Mouse (Mus musculus): ENCODE measurements at regions not wholly inside any gene's neighbourhood (a gene's known extent, or its start where the extent isn't known, plus 50 kb on each side); places are given as distances from the start of the nearest gene placed in this dataset.
A peak's percentile ranks its signal among the peaks of the same experiment; 100 is the strongest.

- WGBS = 86% methylated on average over 6 of the region's 6 CpGs
- no peaks in the 10 kb centered on the region for H3K36me3 ChIP-seq
- DNase-seq (ENCODE audit: low spot score) = no peak
Measured at GRCm38 (mm10) chr10:99627355-99627754, 132.1 kb downstream of the Csl start.

GRCm38 (mm10) chr10:99632250-99632985 is 127.0 kb downstream of the Csl start:
- Histone ChIP-seq H3K4me1 (no peaks in the 10 kb centered on the region), H3K36me3 (no peaks in the 10 kb centered on the region), H3K27ac (no peak overlapping the region), H3K4me3 (no peak overlapping the region), H3K27me3 (ENCODE audit: low read depth, poor library complexity, severe bottlenecking) (no peaks in the 10 kb centered on the region), H3K9me3 (replicated peaks) (no peaks in the 10 kb centered on the region)
- 83% methylated on average over 6 of the region's 6 CpGs for WGBS
- no peak for DNase-seq (ENCODE audit: low spot score)

More at GRCm38 (mm10) chr10:99627355-99627754, 132.1 kb downstream of the Csl start:
- Histone ChIP-seq H3K9me3 (replicated peaks) (no peaks in the 10 kb centered on the region), H3K27me3 (ENCODE audit: low read depth, poor library complexity, severe bottlenecking) (no peaks in the 10 kb centered on the region), H3K4me3 (no peak overlapping the region), H3K4me1 (no peaks in the 10 kb centered on the region), H3K27ac (no peak overlapping the region)

- Histone ChIP-seq H3K4me1 (no peaks in the 10 kb centered on the region), H3K27ac (no peak overlapping the region), H3K27me3 (ENCODE audit: low read depth, poor library complexity, severe bottlenecking) (no peaks in the 10 kb centered on the region), H3K4me3 (no peak overlapping the region), H3K9me3 (replicated peaks) (no peaks in the 10 kb centered on the region), H3K36me3 (no peaks in the 10 kb centered on the region)
- no peak for DNase-seq (ENCODE audit: low spot score)
- WGBS = 88% methylated on average over 4 of the region's 4 CpGs
Measured at GRCm38 (mm10) chr10:99635796-99636195, 123.7 kb downstream of the Csl start.

GRCm38 (mm10) chr10:99639022-99639421 is 120.4 kb downstream of the Csl start:
- Histone ChIP-seq H3K9me3 (replicated peaks) (no peaks in the 10 kb centered on the region), H3K4me3 (no peak overlapping the region), H3K27ac (no peak overlapping the region), H3K36me3 (no peaks in the 10 kb centered on the region), H3K27me3 (ENCODE audit: low read depth, poor library complexity, severe bottlenecking) (no peaks in the 10 kb centered on the region), H3K4me1 (no peaks in the 10 kb centered on the region)
- WGBS = 88% methylated on average over 7 of the region's 7 CpGs
- no peak for DNase-seq (ENCODE audit: low spot score)

- H3K27ac ChIP-seq = no peak overlapping the region
- WGBS = 73% methylated on average over 5 of the region's 5 CpGs
- no peaks in the 10 kb centered on the region for H3K36me3 ChIP-seq
- no peak for DNase-seq (ENCODE audit: low spot score)
- no peaks in the 10 kb centered on the region for H3K9me3 ChIP-seq (replicated peaks)
- H3K4me1 ChIP-seq = no peaks in the 10 kb centered on the region
- H3K27me3 ChIP-seq (ENCODE audit: low read depth, poor library complexity, severe bottlenecking) = no peaks in the 10 kb centered on the region
- H3K4me3 ChIP-seq = no peak overlapping the region
Measured at GRCm38 (mm10) chr10:99639469-99639868, 120.0 kb downstream of the Csl start.

GRCm38 (mm10) chr10:99641784-99642183 is 117.7 kb downstream of the Csl start:
- H3K27me3 ChIP-seq (ENCODE audit: low read depth, poor library complexity, severe bottlenecking) = no peaks in the 10 kb centered on the region
- WGBS = 18% methylated on average over 11 of the region's 11 CpGs
- H3K27ac ChIP-seq = no peak overlapping the region
- DNase-seq (ENCODE audit: low spot score) = peak; percentile 61
- no peaks in the 10 kb centered on the region for H3K9me3 ChIP-seq (replicated peaks)
- no peaks in the 10 kb centered on the region for H3K36me3 ChIP-seq
- no peak overlapping the region for H3K4me3 ChIP-seq
- H3K4me1 ChIP-seq = no peaks in the 10 kb centered on the region

- Histone ChIP-seq H3K27me3 (ENCODE audit: low read depth, poor library complexity, severe bottlenecking) (no peaks in the 10 kb centered on the region), H3K9me3 (replicated peaks) (no peaks in the 10 kb centered on the region), H3K4me3 (no peak overlapping the region), H3K4me1 (no peaks in the 10 kb centered on the region), H3K27ac (no peak overlapping the region), H3K36me3 (no peaks in the 10 kb centered on the region)
- no peak for DNase-seq (ENCODE audit: low spot score)
- 67% methylated on average over 4 of the region's 4 CpGs for WGBS
Measured at GRCm38 (mm10) chr10:99642201-99642827, 117.1 kb downstream of the Csl start.

- H3K4me1 ChIP-seq = no peaks in the 10 kb centered on the region
- no peaks in the 10 kb centered on the region for H3K36me3 ChIP-seq
- no peak overlapping the region for H3K4me3 ChIP-seq
- no peaks in the 10 kb centered on the region for H3K27me3 ChIP-seq (ENCODE audit: low read depth, poor library complexity, severe bottlenecking)
- DNase-seq (ENCODE audit: low spot score) = no peak
- H3K27ac ChIP-seq = no peak overlapping the region
- no peaks in the 10 kb centered on the region for H3K9me3 ChIP-seq (replicated peaks)
- 49% methylated on average over 2 of the region's 2 CpGs for WGBS
Measured at GRCm38 (mm10) chr10:99644981-99645380, 114.5 kb downstream of the Csl start.

GRCm38 (mm10) chr10:99652011-99652410 is 107.4 kb downstream of the Csl start:
- Histone ChIP-seq H3K36me3 (no peaks in the 10 kb centered on the region), H3K4me3 (no peak overlapping the region), H3K27me3 (ENCODE audit: low read depth, poor library complexity, severe bottlenecking) (no peaks in the 10 kb centered on the region), H3K9me3 (replicated peaks) (no peaks in the 10 kb centered on the region), H3K27ac (no peak overlapping the region), H3K4me1 (no peaks in the 10 kb centered on the region)
- 90% methylated on average over 1 of the region's 1 CpGs for WGBS
- no peak for DNase-seq (ENCODE audit: low spot score)

GRCm38 (mm10) chr10:99654284-99654683 is 105.2 kb downstream of the Csl start:
- no peak for DNase-seq (ENCODE audit: low spot score)
- Histone ChIP-seq H3K36me3 (no peaks in the 10 kb centered on the region), H3K4me1 (no peaks in the 10 kb centered on the region), H3K27ac (no peak overlapping the region), H3K9me3 (replicated peaks) (no peaks in the 10 kb centered on the region), H3K27me3 (ENCODE audit: low read depth, poor library complexity, severe bottlenecking) (no peaks in the 10 kb centered on the region), H3K4me3 (no peak overlapping the region)
- WGBS = 85% methylated on average over 4 of the region's 4 CpGs

GRCm38 (mm10) chr10:99676557-99677098 is 82.8 kb downstream of the Csl start:
- no peaks in the 10 kb centered on the region for H3K27me3 ChIP-seq (ENCODE audit: low read depth, poor library complexity, severe bottlenecking)

GRCm38 (mm10) chr10:99678096-99678495 is 81.4 kb downstream of the Csl start:
- Histone ChIP-seq H3K9me3 (replicated peaks) (no peaks in the 10 kb centered on the region), H3K4me3 (no peak overlapping the region), H3K27me3 (ENCODE audit: low read depth, poor library complexity, severe bottlenecking) (no peaks in the 10 kb centered on the region), H3K36me3 (no peaks in the 10 kb centered on the region), H3K4me1 (peaks cover 7% of the 10 kb centered on the region; the same call in 1 of the 2 replicates), H3K27ac (no peak overlapping the region)
- WGBS = 83% methylated on average over 9 of the region's 9 CpGs
- DNase-seq (ENCODE audit: low spot score) = no peak

More at GRCm38 (mm10) chr10:99676557-99677098, 82.8 kb downstream of the Csl start:
- no peaks in the 10 kb centered on the region for H3K36me3 ChIP-seq
- H3K4me1 ChIP-seq = peaks cover 7% of the 10 kb centered on the region; the same call in 1 of the 2 replicates
- H3K4me3 ChIP-seq = no peak overlapping the region
- no peak for DNase-seq (ENCODE audit: low spot score)
- H3K9me3 ChIP-seq (replicated peaks) = no peaks in the 10 kb centered on the region
- WGBS = 79% methylated on average over 3 of the region's 3 CpGs
- H3K27ac ChIP-seq = no peak overlapping the region

- Histone ChIP-seq H3K27ac (no peak overlapping the region), H3K36me3 (no peaks in the 10 kb centered on the region), H3K4me3 (no peak overlapping the region), H3K4me1 (peaks cover 7% of the 10 kb centered on the region; the same call in 1 of the 2 replicates), H3K27me3 (ENCODE audit: low read depth, poor library complexity, severe bottlenecking) (no peaks in the 10 kb centered on the region), H3K9me3 (replicated peaks) (no peaks in the 10 kb centered on the region)
- no peak for DNase-seq (ENCODE audit: low spot score)
- WGBS = 95% methylated on average over 6 of the region's 6 CpGs
Measured at GRCm38 (mm10) chr10:99679813-99680212, 79.6 kb downstream of the Csl start.
